Mouse (Mus musculus) E14TG2a.4 (cell line): ENCODE data around the gene Slc13a4.

Experiments used
- H3K27me3 ChIP-seq: 2 replicates; pipeline ENCODE4 v1.6.1; 2014; ENCODE audit warnings: low read length, control low read depth; ENCODE audit not compliant: insufficient read depth
- H3K36me3 ChIP-seq: 2 replicates; pipeline ENCODE4 v1.6.1; 2014; ENCODE audit warnings: low read length, control low read depth; ENCODE audit not compliant: insufficient read depth
- H3K4me1 ChIP-seq: replicated peaks from 2 replicates; pipeline ENCODE4 v1.6.1; 2014; ENCODE audit warnings: low read depth, low read length, control low read depth
- H3K4me3 ChIP-seq: replicated peaks from 2 replicates; pipeline ENCODE4 v1.5.1; 2014; ENCODE audit warnings: mild to moderate bottlenecking, low read length
- H3K9me3 ChIP-seq: 2 replicates; pipeline ENCODE4 v1.6.1; 2014; ENCODE audit warnings: low read length, control low read depth
- CTCF ChIP-seq: conservative IDR thresholded peaks from 2 replicates; pipeline ENCODE4 v1.5.1; 2014; ENCODE audit warnings: low read length
- NANOG ChIP-seq: IDR thresholded peaks from 2 replicates; pipeline ENCODE4 v1.6.1; 2014; ENCODE audit warnings: borderline replicate concordance, low read length, mixed read lengths
- POU5F1 ChIP-seq: IDR thresholded peaks from 2 replicates; pipeline ENCODE4 v1.6.1; 2014; ENCODE audit warnings: low read length, borderline replicate concordance

Gene Slc13a4

GRCm38 (mm10) chr6:35259526-35259925 is 48.4 kb downstream of the Slc13a4 start:
- H3K36me3 ChIP-seq = peaks cover 51% of the 10 kb centered on the region
- peaks cover 71% of the 10 kb centered on the region for H3K4me1 ChIP-seq
- no peak overlapping the region for H3K4me3 ChIP-seq
- H3K9me3 ChIP-seq = no peaks in the 10 kb centered on the region
- no peaks in the 10 kb centered on the region for H3K27me3 ChIP-seq
- no peak for TF ChIP-seq CTCF
- no peak for TF ChIP-seq NANOG
- TF ChIP-seq POU5F1 = no peak

GRCm38 (mm10) chr6:35258922-35259321 is 49.0 kb downstream of the Slc13a4 start:
- H3K4me1 ChIP-seq = peaks cover 77% of the 10 kb centered on the region
- H3K4me3 ChIP-seq = no peak overlapping the region
- peaks cover 55% of the 10 kb centered on the region for H3K36me3 ChIP-seq
- H3K27me3 ChIP-seq = no peaks in the 10 kb centered on the region
- TF ChIP-seq CTCF (peak; percentile 20; the same call in 1 of the 2 replicates), POU5F1 (no peak), NANOG (no peak)
- no peaks in the 10 kb centered on the region for H3K9me3 ChIP-seq

- Histone ChIP-seq H3K4me3 (no peak overlapping the region), H3K27me3 (no peaks in the 10 kb centered on the region), H3K9me3 (no peaks in the 10 kb centered on the region), H3K36me3 (peaks cover 46% of the 10 kb centered on the region), H3K4me1 (peaks cover 80% of the 10 kb centered on the region)
- no peak for TF ChIP-seq POU5F1
- no peak for TF ChIP-seq CTCF
- TF ChIP-seq NANOG = no peak
Observed at GRCm38 (mm10) chr6:35257626-35258190, 50.2 kb downstream of the Slc13a4 start.

GRCm38 (mm10) chr6:35256691-35257090 is 51.2 kb downstream of the Slc13a4 start:
- no peak overlapping the region for H3K4me3 ChIP-seq
- no peak for TF ChIP-seq POU5F1
- TF ChIP-seq NANOG = no peak
- TF ChIP-seq CTCF = no peak
- H3K9me3 ChIP-seq = no peaks in the 10 kb centered on the region
- peaks cover 78% of the 10 kb centered on the region for H3K4me1 ChIP-seq
- no peaks in the 10 kb centered on the region for H3K27me3 ChIP-seq
- peaks cover 38% of the 10 kb centered on the region for H3K36me3 ChIP-seq

- no peaks in the 10 kb centered on the region for H3K27me3 ChIP-seq
- no peaks in the 10 kb centered on the region for H3K9me3 ChIP-seq
- H3K36me3 ChIP-seq = peaks cover 21% of the 10 kb centered on the region
- peaks cover 72% of the 10 kb centered on the region for H3K4me1 ChIP-seq
- H3K4me3 ChIP-seq = peak overlapping the region; percentile 91
- no peak for TF ChIP-seq NANOG
- no peak for TF ChIP-seq POU5F1
- no peak for TF ChIP-seq CTCF
Observed at GRCm38 (mm10) chr6:35255017-35255416, 52.9 kb downstream of the Slc13a4 start.

GRCm38 (mm10) chr6:35254136-35254904 is 53.6 kb downstream of the Slc13a4 start:
- no peaks in the 10 kb centered on the region for H3K9me3 ChIP-seq
- peak overlapping the region; percentile 91 for H3K4me3 ChIP-seq
- peaks cover 16% of the 10 kb centered on the region for H3K36me3 ChIP-seq
- peaks cover 71% of the 10 kb centered on the region for H3K4me1 ChIP-seq
- TF ChIP-seq CTCF (0 out of 2 replicates have a peak, but pooled peaks have one; percentile 1), POU5F1 (no peak)
- H3K27me3 ChIP-seq = no peaks in the 10 kb centered on the region

GRCm38 (mm10) chr6:35253474-35253873 is 54.5 kb downstream of the Slc13a4 start:
- Histone ChIP-seq H3K27me3 (no peaks in the 10 kb centered on the region), H3K36me3 (peaks cover 18% of the 10 kb centered on the region), H3K9me3 (no peaks in the 10 kb centered on the region), H3K4me3 (peak overlapping the region; percentile 91), H3K4me1 (peaks cover 71% of the 10 kb centered on the region)
- TF ChIP-seq CTCF (no peak), POU5F1 (no peak), NANOG (no peak)

GRCm38 (mm10) chr6:35252477-35253346 is 55.2 kb downstream of the Slc13a4 start:
- TF ChIP-seq NANOG = no peak
- TF ChIP-seq POU5F1 = no peak
- TF ChIP-seq CTCF = peak; percentile 43
- Histone ChIP-seq H3K4me3 (peak overlapping the region; percentile 91), H3K27me3 (no peaks in the 10 kb centered on the region), H3K9me3 (no peaks in the 10 kb centered on the region), H3K4me1 (peaks cover 69% of the 10 kb centered on the region), H3K36me3 (peaks cover 22% of the 10 kb centered on the region)
